Mouse (Mus musculus) E14TG2a.4 (cell line): ENCODE data around the gene Msx1.

Experiments used
- H3K27me3 ChIP-seq: 2 replicates; pipeline ENCODE4 v1.6.1; 2014; ENCODE audit warnings: low read length, control low read depth; ENCODE audit not compliant: insufficient read depth
- H3K36me3 ChIP-seq: 2 replicates; pipeline ENCODE4 v1.6.1; 2014; ENCODE audit warnings: low read length, control low read depth; ENCODE audit not compliant: insufficient read depth
- H3K4me1 ChIP-seq: replicated peaks from 2 replicates; pipeline ENCODE4 v1.6.1; 2014; ENCODE audit warnings: low read depth, low read length, control low read depth
- H3K4me3 ChIP-seq: replicated peaks from 2 replicates; pipeline ENCODE4 v1.5.1; 2014; ENCODE audit warnings: mild to moderate bottlenecking, low read length
- H3K9me3 ChIP-seq: 2 replicates; pipeline ENCODE4 v1.6.1; 2014; ENCODE audit warnings: low read length, control low read depth
- CTCF ChIP-seq: conservative IDR thresholded peaks from 2 replicates; pipeline ENCODE4 v1.5.1; 2014; ENCODE audit warnings: low read length
- NANOG ChIP-seq: IDR thresholded peaks from 2 replicates; pipeline ENCODE4 v1.6.1; 2014; ENCODE audit warnings: borderline replicate concordance, low read length, mixed read lengths
- POU5F1 ChIP-seq: IDR thresholded peaks from 2 replicates; pipeline ENCODE4 v1.6.1; 2014; ENCODE audit warnings: low read length, borderline replicate concordance

Gene Msx1

DNA sequence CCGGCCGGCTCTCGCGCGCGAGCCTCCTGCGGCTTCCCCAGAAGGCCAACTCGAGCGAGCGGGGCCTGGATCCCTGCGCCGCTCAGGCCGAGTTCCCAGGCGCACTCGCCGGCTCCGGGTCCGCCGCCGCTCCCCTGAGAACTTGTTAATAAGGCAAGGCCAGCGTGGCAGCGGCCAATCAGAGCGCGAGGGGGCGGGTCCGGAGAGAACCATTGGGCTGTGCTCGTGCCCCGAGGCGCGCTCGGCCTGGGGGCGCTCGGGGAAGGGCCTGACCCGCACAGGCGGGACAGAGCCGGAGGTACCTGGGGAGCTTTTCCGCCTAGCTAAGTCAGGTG is at the start of gene Msx1:
TSS of gene Msx1 (minus strand) at position 123 of the 335 bp plus-strand sequence.
- Histone ChIP-seq H3K36me3 (no peaks in the 10 kb centered on the region), H3K9me3 (peaks cover 7% of the 10 kb centered on the region; the same call in 1 of the 2 replicates), H3K4me1 (peaks cover 68% of the 10 kb centered on the region), H3K27me3 (peaks cover 97% of the 10 kb centered on the region), H3K4me3 (peak within 1 kb of the TSS; percentile 77)
- TF ChIP-seq NANOG (no peak), CTCF (no peak), POU5F1 (no peak)

- Histone ChIP-seq H3K27me3 (peaks cover 52% of the 10 kb centered on the region), H3K4me1 (peaks cover 6% of the 10 kb centered on the region; the same call in 1 of the 2 replicates), H3K9me3 (no peaks in the 10 kb centered on the region), H3K4me3 (no peak overlapping the region), H3K36me3 (no peaks in the 10 kb centered on the region)
- TF ChIP-seq POU5F1, result no peak
- TF ChIP-seq NANOG, result no peak
- no peak for TF ChIP-seq CTCF
These were observed 41.1 kb upstream of the Msx1 start for GRCm38 (mm10) chr5:37865471-37865870.

DNA sequence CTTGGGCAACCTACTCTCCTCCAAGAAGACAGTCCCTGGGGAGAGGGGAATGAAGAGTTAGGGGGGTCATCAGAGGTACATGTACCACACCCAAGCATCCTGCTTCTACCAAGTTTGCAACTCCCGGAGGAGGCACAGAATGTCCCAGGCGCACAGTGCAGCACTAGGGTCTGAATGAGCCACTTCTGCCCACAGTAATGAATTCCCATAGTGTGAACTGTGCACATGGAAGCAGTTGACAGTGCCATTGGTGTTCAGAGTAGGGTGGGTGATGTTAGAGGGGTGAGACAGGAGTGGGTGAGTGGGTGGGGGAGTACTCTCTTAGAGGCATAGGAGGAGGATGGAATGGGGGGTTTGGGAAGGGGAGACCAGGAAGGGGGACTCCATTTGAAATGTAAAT is 39.9 kb upstream of the Msx1 start:
- Histone ChIP-seq H3K36me3 (no peaks in the 10 kb centered on the region), H3K27me3 (peaks cover 56% of the 10 kb centered on the region), H3K4me3 (no peak overlapping the region), H3K9me3 (no peaks in the 10 kb centered on the region), H3K4me1 (peaks cover 6% of the 10 kb centered on the region; the same call in 1 of the 2 replicates)
- no peak for TF ChIP-seq POU5F1

DNA sequence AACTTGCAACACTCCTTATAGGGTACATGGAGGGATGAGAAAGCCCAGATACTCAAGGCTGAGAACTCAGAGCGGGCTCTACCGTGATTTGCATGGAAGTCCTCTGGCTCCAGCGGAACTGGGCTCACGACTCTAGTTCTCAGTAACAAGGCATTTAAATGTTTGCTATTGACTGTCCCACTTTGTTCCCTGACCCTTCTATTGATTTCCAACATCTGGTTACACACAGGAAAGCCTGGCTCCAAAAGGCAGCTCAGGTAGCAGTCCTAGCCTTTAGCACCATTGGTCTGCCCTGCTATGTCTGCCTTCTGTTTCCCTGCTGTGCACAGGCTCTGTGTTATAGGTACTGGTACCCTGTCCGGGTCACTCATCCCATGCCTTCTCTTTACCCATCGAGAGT is 36.5 kb upstream of the Msx1 start:
- H3K4me3 ChIP-seq, result no peak overlapping the region
- TF ChIP-seq NANOG, result no peak
- TF ChIP-seq CTCF, result no peak
- TF ChIP-seq POU5F1, result no peak
- H3K27me3 ChIP-seq, result peaks cover 75% of the 10 kb centered on the region
- no peaks in the 10 kb centered on the region for H3K9me3 ChIP-seq
- H3K36me3 ChIP-seq, result no peaks in the 10 kb centered on the region
- peaks cover 17% of the 10 kb centered on the region for H3K4me1 ChIP-seq

- peaks cover 72% of the 10 kb centered on the region for H3K27me3 ChIP-seq
- H3K4me3 ChIP-seq, result no peak overlapping the region
- no peaks in the 10 kb centered on the region for H3K36me3 ChIP-seq
- no peaks in the 10 kb centered on the region for H3K9me3 ChIP-seq
- peaks cover 22% of the 10 kb centered on the region for H3K4me1 ChIP-seq
- TF ChIP-seq CTCF, result no peak
- TF ChIP-seq NANOG, result no peak
- no peak for TF ChIP-seq POU5F1
These were observed 35.9 kb upstream of the Msx1 start for GRCm38 (mm10) chr5:37860151-37860721.

- Histone ChIP-seq H3K4me3 (no peak overlapping the region), H3K36me3 (no peaks in the 10 kb centered on the region), H3K9me3 (peaks cover 9% of the 10 kb centered on the region), H3K4me1 (peaks cover 17% of the 10 kb centered on the region), H3K27me3 (peaks cover 61% of the 10 kb centered on the region)
- no peak for TF ChIP-seq CTCF
- TF ChIP-seq NANOG, result no peak
- no peak for TF ChIP-seq POU5F1
These were observed 33.6 kb upstream of the Msx1 start for GRCm38 (mm10) chr5:37857763-37858545.

GRCm38 (mm10) chr5:37856057-37856456 is 31.7 kb upstream of the Msx1 start:
- Histone ChIP-seq H3K9me3 (peaks cover 20% of the 10 kb centered on the region), H3K4me1 (peaks cover 17% of the 10 kb centered on the region), H3K4me3 (no peak overlapping the region), H3K36me3 (no peaks in the 10 kb centered on the region), H3K27me3 (peaks cover 46% of the 10 kb centered on the region)
- no peak; the same call in 1 of the 2 replicates for TF ChIP-seq POU5F1
- peak; percentile 50 for TF ChIP-seq NANOG
- TF ChIP-seq CTCF, result no peak

- Histone ChIP-seq H3K36me3 (no peaks in the 10 kb centered on the region), H3K4me3 (no peak overlapping the region), H3K4me1 (peaks cover 17% of the 10 kb centered on the region), H3K27me3 (peaks cover 34% of the 10 kb centered on the region), H3K9me3 (peaks cover 20% of the 10 kb centered on the region)
- TF ChIP-seq NANOG, result no peak
- no peak for TF ChIP-seq CTCF
- TF ChIP-seq POU5F1, result no peak
These were observed 29.9 kb upstream of the Msx1 start for GRCm38 (mm10) chr5:37854233-37854632.

DNA sequence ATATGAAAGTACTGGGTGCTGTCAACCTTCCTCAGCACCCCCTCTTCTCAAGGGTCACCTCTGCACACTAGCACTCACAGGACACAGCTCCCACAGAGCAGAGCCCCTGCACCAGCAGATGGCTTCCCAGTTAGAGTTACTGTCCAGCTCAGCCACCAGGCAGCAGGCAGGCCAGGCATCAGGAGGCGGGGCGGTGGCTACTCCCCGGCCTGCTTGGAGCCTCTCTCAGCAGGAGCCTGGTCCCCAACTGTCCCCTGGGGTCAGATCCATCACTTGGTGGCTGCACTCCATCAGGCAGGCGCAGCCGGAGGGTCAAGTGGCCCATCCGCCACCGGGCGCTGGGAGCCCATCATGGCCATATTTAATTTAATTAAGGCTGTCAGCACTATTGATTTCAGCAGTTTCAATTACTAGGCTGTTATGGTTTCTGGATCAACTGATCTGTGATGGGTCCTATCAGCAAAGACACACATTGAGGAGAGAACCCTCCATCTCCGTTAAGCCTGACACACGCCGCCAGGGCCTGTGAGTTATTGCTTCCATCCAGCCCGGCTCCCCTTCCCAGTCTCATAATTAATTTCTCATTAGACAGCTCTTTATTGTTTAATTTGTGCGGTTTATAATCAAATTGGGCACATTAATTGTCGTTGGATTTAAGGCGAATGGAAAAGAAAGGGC is 27.1 kb upstream of the Msx1 start:
- Histone ChIP-seq H3K4me3 (no peak overlapping the region), H3K36me3 (no peaks in the 10 kb centered on the region), H3K9me3 (peaks cover 20% of the 10 kb centered on the region), H3K4me1 (peaks cover 16% of the 10 kb centered on the region), H3K27me3 (peaks cover 13% of the 10 kb centered on the region; the same call in 1 of the 2 replicates)
- TF ChIP-seq POU5F1 (no peak), CTCF (no peak), NANOG (no peak)
